Mouse (Mus musculus) kidney, embryonic 16.5 days (tissue): ENCODE measurements at regions not wholly inside any gene's neighbourhood (a gene's known extent, or its start where the extent isn't known, plus 50 kb on each side); places are given as distances from the start of the nearest gene placed in this dataset.

Experiments
- ATAC-seq: fragments of 200-750 bp; cut with Nextera tagmentation; 2 replicates; pipeline ENCODE4 v1.8.0; 2017; ENCODE audit warnings: moderate TSS enrichment; ENCODE audit not compliant: low FRiP score, low TSS enrichment
- H3K27ac ChIP-seq: fragments of 300-500 bp; sonication (generic); 2 replicates; pipeline ENCODE4 v1.5.1; 2014; ENCODE audit warnings: low read length
- H3K27me3 ChIP-seq: fragments of 300-500 bp; sonication (generic); 2 replicates; pipeline ENCODE4 v1.6.1; 2014; ENCODE audit warnings: low read length, control low read depth, mixed read lengths; ENCODE audit not compliant: insufficient read depth
- H3K36me3 ChIP-seq: fragments of 300-500 bp; sonication (generic); 2 replicates; pipeline ENCODE4 v1.6.1; 2014; ENCODE audit warnings: low read length, control low read depth, mixed read lengths; ENCODE audit not compliant: insufficient read depth
- H3K4me1 ChIP-seq: fragments of 300-500 bp; sonication (generic); 2 replicates; pipeline ENCODE4 v1.6.1; 2014; ENCODE audit warnings: low read length, control low read depth, mixed read lengths; ENCODE audit not compliant: insufficient read depth
- H3K4me2 ChIP-seq: fragments of 300-500 bp; sonication (generic); replicated peaks from 2 replicates; pipeline ENCODE4 v1.6.1; 2014; ENCODE audit warnings: low read depth, low read length
- H3K4me3 ChIP-seq: fragments of 300-500 bp; sonication (generic); 2 replicates; pipeline ENCODE4 v1.5.1; 2014; ENCODE audit warnings: mild to moderate bottlenecking, low read length
- H3K9ac ChIP-seq: fragments of 300-500 bp; sonication (generic); replicated peaks from 2 replicates; pipeline ENCODE4 v1.6.1; 2014; ENCODE audit warnings: low read length
- H3K9me3 ChIP-seq: fragments of 300-500 bp; sonication (generic); 2 replicates; pipeline ENCODE4 v1.6.1; 2016; ENCODE audit warnings: low read length, control low read depth
- WGBS: fragments of 180-500 bp; shearing (Covaris S2); extraction: QIAGEN DNeasy Blood & Tissue Kit; methylation state at CpG from one replicate; pipeline ENCODE4 v1.1.7; 2014; 5-methylcytosine and 5-hydroxymethylcytosine counted together

GRCm38 (mm10) chr1:193484977-193485376 is 114.9 kb upstream of the Camk1g start:
- 0 out of 2 replicates have a peak overlapping the region, but pooled peaks have one; percentile 22 for H3K4me2 ChIP-seq
- 36% methylated on average over 11 of the region's 11 CpGs for WGBS
- H3K36me3 ChIP-seq, result no peaks in the 10 kb centered on the region
- no peak overlapping the region for H3K4me3 ChIP-seq
- no peak overlapping the region for H3K9ac ChIP-seq
- H3K27ac ChIP-seq, result no peak overlapping the region
- H3K9me3 ChIP-seq, result no peaks in the 10 kb centered on the region
- ATAC-seq, result peak; percentile 69; the same call in 1 of the 2 replicates
- H3K4me1 ChIP-seq, result 0 out of 2 replicates have a peak, but pooled peaks cover 9% of the 10 kb centered on the region
- no peaks in the 10 kb centered on the region for H3K27me3 ChIP-seq

GRCm38 (mm10) chr1:193477298-193477697 is 107.2 kb upstream of the Camk1g start:
- no peaks in the 10 kb centered on the region for H3K4me1 ChIP-seq
- no peaks in the 10 kb centered on the region for H3K36me3 ChIP-seq
- H3K27me3 ChIP-seq, result no peaks in the 10 kb centered on the region
- no peaks in the 10 kb centered on the region for H3K9me3 ChIP-seq
- no peak overlapping the region for H3K9ac ChIP-seq
- ATAC-seq, result no peak; the same call in 1 of the 2 replicates
- no peak overlapping the region for H3K27ac ChIP-seq
- no peak overlapping the region for H3K4me2 ChIP-seq
- WGBS, result 39% methylated on average over 1 of the region's 1 CpGs
- no peak overlapping the region for H3K4me3 ChIP-seq

DNA sequence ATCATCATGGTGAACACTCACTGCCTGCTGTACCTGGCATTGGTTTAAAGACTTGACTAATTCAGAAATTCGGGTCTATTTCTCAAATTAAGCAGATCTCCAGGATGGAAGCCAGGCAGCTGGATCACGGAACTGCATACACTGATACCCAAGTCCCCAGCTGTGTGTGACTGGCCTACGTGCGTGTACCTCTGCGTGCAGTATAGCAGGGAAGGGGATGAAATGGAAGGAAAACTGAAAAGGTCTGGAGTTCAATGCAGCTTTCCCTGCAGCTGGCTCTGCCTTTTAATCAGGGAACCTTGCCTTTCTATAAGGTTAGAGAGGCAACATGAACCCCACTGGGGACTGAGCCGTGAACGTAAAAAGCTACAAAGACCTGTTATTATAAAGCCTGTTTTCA is 106.7 kb upstream of the Camk1g start:
- H3K27me3 ChIP-seq, result no peaks in the 10 kb centered on the region
- WGBS, result 82% methylated on average over 7 of the region's 7 CpGs
- no peak overlapping the region for H3K27ac ChIP-seq
- H3K4me1 ChIP-seq, result no peaks in the 10 kb centered on the region
- H3K4me2 ChIP-seq, result no peak overlapping the region
- H3K36me3 ChIP-seq, result no peaks in the 10 kb centered on the region
- no peak for ATAC-seq
- H3K9me3 ChIP-seq, result no peaks in the 10 kb centered on the region
- no peak overlapping the region for H3K9ac ChIP-seq
- no peak overlapping the region for H3K4me3 ChIP-seq

DNA sequence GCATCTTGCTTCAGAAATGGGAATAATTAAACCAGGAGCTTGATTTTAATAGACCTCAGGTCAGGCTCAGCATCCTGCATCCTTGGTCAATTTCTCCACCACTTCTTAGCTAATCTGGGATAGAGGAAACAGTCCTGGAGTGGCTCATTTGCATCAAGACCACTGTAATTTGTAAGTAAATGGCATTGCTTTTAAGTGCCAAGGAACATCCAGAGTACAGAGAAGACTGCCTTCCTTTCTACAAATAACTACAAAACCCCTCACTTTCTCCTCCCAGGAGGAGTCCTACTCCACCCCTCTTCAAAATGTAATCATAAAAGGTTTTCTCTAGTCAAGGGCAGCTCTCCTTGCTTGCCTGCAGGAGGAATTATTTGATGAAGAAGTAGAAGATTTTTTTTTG is 96.2 kb upstream of the Camk1g start:
- H3K27me3 ChIP-seq, result no peaks in the 10 kb centered on the region
- H3K9ac ChIP-seq, result no peak overlapping the region
- no peak overlapping the region for H3K4me2 ChIP-seq
- H3K27ac ChIP-seq, result no peak overlapping the region
- peaks cover 3% of the 10 kb centered on the region; the same call in 1 of the 2 replicates for H3K9me3 ChIP-seq
- no peak for ATAC-seq
- H3K4me3 ChIP-seq, result no peak overlapping the region
- no peaks in the 10 kb centered on the region for H3K4me1 ChIP-seq
- no peaks in the 10 kb centered on the region for H3K36me3 ChIP-seq

- Histone ChIP-seq H3K27ac (no peak overlapping the region), H3K36me3 (no peaks in the 10 kb centered on the region), H3K9ac (no peak overlapping the region), H3K27me3 (no peaks in the 10 kb centered on the region), H3K4me3 (no peak overlapping the region), H3K9me3 (no peaks in the 10 kb centered on the region), H3K4me1 (0 out of 2 replicates have a peak, but pooled peaks cover 2% of the 10 kb centered on the region), H3K4me2 (no peak overlapping the region)
- 82% methylated on average over 5 of the region's 5 CpGs for WGBS
- no peak for ATAC-seq
Measured at GRCm38 (mm10) chr1:193459735-193460134, 89.6 kb upstream of the Camk1g start.

DNA sequence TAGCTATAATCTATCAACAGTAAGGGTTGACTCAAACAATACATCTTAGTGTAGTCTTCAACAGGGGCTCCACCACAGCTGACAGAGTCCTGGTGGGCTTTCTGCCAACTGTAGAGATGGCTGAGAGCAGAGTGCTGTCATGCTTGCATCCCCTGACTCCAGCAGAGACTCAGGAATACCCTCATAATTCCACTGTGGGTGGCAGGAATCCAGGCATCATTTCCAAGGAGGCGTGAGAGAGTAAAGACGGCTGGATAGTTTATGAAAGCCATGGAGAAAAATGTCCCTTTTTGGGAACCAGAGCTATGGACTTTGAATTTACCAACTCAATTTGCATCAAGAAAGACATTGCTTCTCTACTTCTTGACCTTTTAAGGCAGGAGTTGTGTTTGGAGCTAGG is 87.8 kb upstream of the Camk1g start:
- no peak for ATAC-seq
- H3K27ac ChIP-seq, result no peak overlapping the region
- WGBS, result 72% methylated on average over 2 of the region's 2 CpGs

GRCm38 (mm10) chr1:193453654-193454053 is 83.6 kb upstream of the Camk1g start:
- ATAC-seq, result no peak
- Histone ChIP-seq H3K4me1 (peaks cover 16% of the 10 kb centered on the region), H3K9ac (no peak overlapping the region), H3K9me3 (no peaks in the 10 kb centered on the region), H3K4me3 (no peak overlapping the region), H3K4me2 (no peak overlapping the region), H3K27ac (no peak overlapping the region), H3K36me3 (no peaks in the 10 kb centered on the region), H3K27me3 (no peaks in the 10 kb centered on the region)
- WGBS, result 68% methylated on average over 2 of the region's 2 CpGs

More for the DNA sequence above, 87.8 kb upstream of the Camk1g start:
- Histone ChIP-seq H3K4me1 (0 out of 2 replicates have a peak, but pooled peaks cover 2% of the 10 kb centered on the region), H3K4me2 (no peak overlapping the region), H3K36me3 (no peaks in the 10 kb centered on the region), H3K27me3 (no peaks in the 10 kb centered on the region), H3K9me3 (no peaks in the 10 kb centered on the region), H3K9ac (no peak overlapping the region), H3K4me3 (no peak overlapping the region)

GRCm38 (mm10) chr1:193451471-193452135 is 81.5 kb upstream of the Camk1g start:
- 75% methylated on average over 4 of the region's 4 CpGs for WGBS
- no peaks in the 10 kb centered on the region for H3K36me3 ChIP-seq
- no peaks in the 10 kb centered on the region for H3K9me3 ChIP-seq
- no peak for ATAC-seq
- H3K9ac ChIP-seq, result no peak overlapping the region
- no peak overlapping the region for H3K27ac ChIP-seq
- no peaks in the 10 kb centered on the region for H3K27me3 ChIP-seq
- no peak overlapping the region for H3K4me2 ChIP-seq
- no peak overlapping the region for H3K4me3 ChIP-seq
- H3K4me1 ChIP-seq, result peaks cover 16% of the 10 kb centered on the region

DNA sequence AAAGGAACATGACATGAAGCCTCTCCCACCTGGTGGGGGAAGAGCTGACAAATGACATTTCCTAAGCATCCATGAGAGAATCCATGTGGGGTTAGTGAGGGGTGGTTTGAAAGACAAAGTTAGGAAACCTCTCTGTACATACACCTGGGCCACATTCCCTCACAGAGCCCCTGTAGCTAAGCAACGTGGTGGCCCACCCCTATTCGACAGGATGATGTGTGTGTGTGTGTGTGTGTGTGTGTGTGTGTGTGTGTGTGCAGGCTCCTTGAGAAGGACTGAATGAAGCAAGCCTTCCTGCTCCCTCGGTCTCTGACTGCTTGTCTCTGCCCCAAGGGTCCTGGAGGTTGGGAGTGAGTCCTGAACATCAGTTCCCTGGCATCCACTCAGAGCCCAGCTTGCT is 80.7 kb upstream of the Camk1g start:
- no peak for ATAC-seq
- Histone ChIP-seq H3K9me3 (no peaks in the 10 kb centered on the region), H3K4me1 (peaks cover 16% of the 10 kb centered on the region), H3K27ac (no peak overlapping the region), H3K36me3 (no peaks in the 10 kb centered on the region), H3K4me3 (no peak overlapping the region), H3K27me3 (no peaks in the 10 kb centered on the region), H3K9ac (0 out of 2 replicates have a peak overlapping the region, but pooled peaks have one; percentile 8), H3K4me2 (no peak overlapping the region)
- WGBS, result 39% methylated on average over 3 of the region's 3 CpGs

DNA sequence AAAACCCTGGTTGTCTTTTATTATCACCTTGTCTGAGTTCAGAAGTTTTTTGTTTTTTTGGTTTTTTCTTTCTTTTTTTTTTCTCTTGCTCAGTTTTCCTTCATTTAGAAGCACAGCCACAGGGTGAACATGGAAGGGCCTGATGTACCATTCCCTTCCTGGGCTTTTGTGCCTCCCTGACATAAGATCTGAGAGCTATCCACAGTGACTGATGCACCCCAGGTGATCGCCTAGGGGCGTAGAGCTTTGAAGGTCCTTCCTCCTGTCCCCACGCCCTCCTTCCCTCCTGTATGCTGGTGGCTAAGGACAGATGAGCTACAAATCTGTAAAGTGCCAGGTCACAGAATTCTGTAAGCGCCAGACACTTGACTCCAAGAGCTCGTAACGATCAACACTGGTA is 80.1 kb upstream of the Camk1g start:
- peak overlapping the region; percentile 80; the same call in 1 of the 2 replicates for H3K27ac ChIP-seq
- no peaks in the 10 kb centered on the region for H3K27me3 ChIP-seq
- H3K4me2 ChIP-seq, result no peak overlapping the region
- H3K9ac ChIP-seq, result 0 out of 2 replicates have a peak overlapping the region, but pooled peaks have one; percentile 10
- 66% methylated on average over 6 of the region's 6 CpGs for WGBS
- peaks cover 16% of the 10 kb centered on the region for H3K4me1 ChIP-seq
- no peaks in the 10 kb centered on the region for H3K9me3 ChIP-seq
- H3K36me3 ChIP-seq, result no peaks in the 10 kb centered on the region
- no peak overlapping the region for H3K4me3 ChIP-seq
- no peak for ATAC-seq
